Mouse (Mus musculus) embryonic facial prominence, embryonic 12.5 days (tissue): Measurements from ENCODE around the gene Specc1. TPM values are rescaled to one million over a fixed set of nuclear protein-coding genes. Genes with fewer than 3 reads are reported as not detected.

Experiments used
- ATAC-seq: fragments of 200-750 bp; cut with Nextera tagmentation; 2 replicates; pipeline ENCODE4 v1.8.0; 2017; ENCODE audit not compliant: insufficient number of reproducible peaks, insufficient read depth, low FRiP score, low TSS enrichment
- H3K27ac ChIP-seq: fragments of 300-500 bp; sonication (generic); 2 replicates; pipeline ENCODE4 v1.5.1; 2016; ENCODE audit warnings: mild to moderate bottlenecking
- H3K27me3 ChIP-seq: fragments of 300-500 bp; sonication (generic); 2 replicates; pipeline ENCODE4 v1.6.1; 2016; ENCODE audit warnings: mild to moderate bottlenecking, moderate library complexity
- H3K36me3 ChIP-seq: fragments of 300-500 bp; sonication (generic); 2 replicates; pipeline ENCODE4 v1.6.1; 2016; ENCODE audit warnings: mild to moderate bottlenecking
- H3K4me1 ChIP-seq: fragments of 300-500 bp; sonication (generic); 2 replicates; pipeline ENCODE4 v1.6.1; 2016
- H3K4me2 ChIP-seq: fragments of 300-500 bp; sonication (generic); replicated peaks from 2 replicates; pipeline ENCODE4 v1.6.1; 2016; ENCODE audit warnings: mild to moderate bottlenecking, moderate library complexity
- H3K4me3 ChIP-seq: fragments of 300-500 bp; sonication (generic); 2 replicates; pipeline ENCODE4 v1.5.1; 2016; ENCODE audit warnings: mild to moderate bottlenecking
- H3K9ac ChIP-seq: fragments of 300-500 bp; sonication (generic); 2 replicates; pipeline ENCODE4 v1.6.1; 2016; ENCODE audit warnings: mild to moderate bottlenecking, moderate library complexity
- H3K9me3 ChIP-seq: fragments of 300-500 bp; sonication (generic); 2 replicates; pipeline ENCODE4 v1.6.1; 2016; ENCODE audit warnings: mild to moderate bottlenecking, moderate library complexity
- WGBS: fragments of 180-500 bp; shearing (Covaris S2); methylation state at CpG from one replicate; pipeline ENCODE4 v1.1.7; 2016; 5-methylcytosine and 5-hydroxymethylcytosine counted together
- polyA plus RNA-seq: library from polyadenylated mRNA; unstranded; fragments of >200 nt; fragmentation: Nextera tagmentation; extraction: Ambion mirVana; gene quantifications from 2 replicates; pipeline ENCODE4 v1.2.1, GENCODE M21; 2016

Specc1 gene
- polyA plus RNA-seq, 1 experiment from 2014 or later = 16.8 TPM

DNA sequence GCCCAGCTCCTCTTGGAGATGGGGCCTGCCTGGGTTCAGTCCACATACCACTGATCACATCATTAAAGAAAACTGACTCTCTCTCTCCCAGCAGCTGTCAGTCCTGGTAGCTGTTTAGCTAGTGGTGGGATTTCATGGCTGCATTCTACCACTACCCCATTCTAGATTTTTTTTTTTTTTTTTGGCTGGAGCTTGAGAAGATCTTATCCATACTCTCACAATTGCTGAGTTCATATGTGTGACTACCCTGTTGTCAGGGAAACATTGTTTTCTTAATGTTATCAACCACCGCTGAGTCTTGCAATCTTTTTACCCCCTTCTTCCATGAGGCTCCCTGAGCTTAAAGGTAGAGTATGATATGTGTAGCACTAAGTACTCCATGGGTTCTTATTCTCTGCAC, 246.1 kb downstream of the Specc1 start:
- Histone ChIP-seq H3K4me2 (no peak overlapping the region), H3K36me3 (0 out of 2 replicates have a peak, but pooled peaks cover 4% of the 10 kb centered on the region), H3K9me3 (no peaks in the 10 kb centered on the region), H3K4me1 (no peaks in the 10 kb centered on the region), H3K9ac (no peak overlapping the region), H3K4me3 (no peak overlapping the region), H3K27me3 (no peaks in the 10 kb centered on the region), H3K27ac (no peak overlapping the region)
- WGBS = 93% methylated on average over 1 of the region's 1 CpGs
- ATAC-seq = no peak

DNA sequence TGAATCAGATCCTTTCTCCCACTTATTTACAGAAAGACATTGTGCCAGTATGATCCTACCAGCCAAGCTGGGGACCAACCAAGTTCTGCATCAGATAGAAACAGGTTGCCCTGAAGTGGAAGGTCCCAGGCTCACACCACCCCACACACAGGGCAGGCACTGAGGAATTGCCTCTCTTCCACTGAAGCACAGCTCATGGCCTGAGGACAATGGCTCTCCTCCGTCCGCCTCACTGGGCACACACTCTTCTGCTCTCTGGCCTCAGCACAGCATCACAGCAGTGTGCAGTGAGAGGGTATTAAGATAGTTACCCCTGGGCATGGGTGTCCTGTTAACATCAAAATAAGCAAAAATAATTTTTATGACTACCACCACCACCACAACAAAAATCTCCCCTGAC, 252.5 kb downstream of the Specc1 start:
- Histone ChIP-seq H3K4me3 (no peak overlapping the region), H3K4me1 (0 out of 2 replicates have a peak, but pooled peaks cover 5% of the 10 kb centered on the region), H3K9me3 (no peaks in the 10 kb centered on the region), H3K27ac (no peak overlapping the region), H3K4me2 (no peak overlapping the region), H3K36me3 (0 out of 2 replicates have a peak, but pooled peaks cover 9% of the 10 kb centered on the region), H3K27me3 (no peaks in the 10 kb centered on the region), H3K9ac (no peak overlapping the region)
- no peak for ATAC-seq
- 78% methylated on average over 2 of the region's 2 CpGs for WGBS

GRCm38 (mm10) chr11:62209891-62210290, 253.3 kb downstream of the Specc1 start:
- H3K27ac ChIP-seq = no peak overlapping the region
- WGBS = 48% methylated on average over 4 of the region's 4 CpGs
- no peaks in the 10 kb centered on the region for H3K27me3 ChIP-seq
- ATAC-seq = no peak
- H3K4me1 ChIP-seq = 0 out of 2 replicates have a peak, but pooled peaks cover 5% of the 10 kb centered on the region
- no peak overlapping the region for H3K4me2 ChIP-seq
- no peaks in the 10 kb centered on the region for H3K9me3 ChIP-seq
- no peak overlapping the region for H3K4me3 ChIP-seq
- H3K9ac ChIP-seq = no peak overlapping the region
- H3K36me3 ChIP-seq = 0 out of 2 replicates have a peak, but pooled peaks cover 9% of the 10 kb centered on the region

DNA sequence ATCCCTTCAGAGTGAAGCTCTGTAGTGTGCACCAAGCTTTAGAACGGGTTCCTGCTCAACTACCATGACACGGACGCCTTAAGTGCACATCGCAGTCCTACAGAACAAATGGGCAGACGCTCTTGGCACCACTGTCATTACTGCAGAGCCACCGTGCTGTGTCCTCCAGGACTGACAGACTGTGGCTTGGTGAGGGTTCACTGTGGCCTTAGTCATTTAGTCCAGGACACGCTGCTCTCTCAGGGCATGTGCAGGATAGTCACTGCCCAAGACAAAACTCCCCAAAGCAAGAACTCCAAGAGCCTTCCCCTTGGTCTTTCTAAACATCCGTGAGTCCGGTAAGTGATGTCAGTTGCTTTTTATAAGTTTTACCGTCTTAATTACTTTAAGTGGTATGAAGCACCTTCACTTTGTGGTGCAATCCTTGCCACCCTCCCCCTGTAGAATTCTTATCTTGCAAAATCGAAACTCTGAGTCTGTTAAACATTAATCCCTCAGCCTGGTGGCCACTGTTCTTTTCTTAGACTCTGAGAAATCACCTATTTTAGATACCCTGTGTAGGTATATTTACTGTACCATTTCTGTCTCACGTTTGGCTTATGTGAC, 256.9 kb downstream of the Specc1 start:
- 0 out of 2 replicates have a peak, but pooled peaks cover 5% of the 10 kb centered on the region for H3K4me1 ChIP-seq
- H3K9me3 ChIP-seq = no peaks in the 10 kb centered on the region
- no peaks in the 10 kb centered on the region for H3K27me3 ChIP-seq
- H3K36me3 ChIP-seq = no peaks in the 10 kb centered on the region
- WGBS = 92% methylated on average over 12 of the region's 12 CpGs
- H3K4me2 ChIP-seq = no peak overlapping the region
- no peak for ATAC-seq
- H3K4me3 ChIP-seq = no peak overlapping the region
- H3K27ac ChIP-seq = no peak overlapping the region
- no peak overlapping the region for H3K9ac ChIP-seq

- ATAC-seq = no peak
- Histone ChIP-seq H3K9me3 (no peaks in the 10 kb centered on the region), H3K4me3 (no peak overlapping the region), H3K4me1 (0 out of 2 replicates have a peak, but pooled peaks cover under 1% of the 10 kb centered on the region), H3K27me3 (no peaks in the 10 kb centered on the region), H3K9ac (no peak overlapping the region), H3K4me2 (no peak overlapping the region), H3K36me3 (no peaks in the 10 kb centered on the region), H3K27ac (no peak overlapping the region)
- 74% methylated on average over 2 of the region's 2 CpGs for WGBS
These were observed 258.5 kb downstream of the Specc1 start for GRCm38 (mm10) chr11:62215107-62215506.

DNA sequence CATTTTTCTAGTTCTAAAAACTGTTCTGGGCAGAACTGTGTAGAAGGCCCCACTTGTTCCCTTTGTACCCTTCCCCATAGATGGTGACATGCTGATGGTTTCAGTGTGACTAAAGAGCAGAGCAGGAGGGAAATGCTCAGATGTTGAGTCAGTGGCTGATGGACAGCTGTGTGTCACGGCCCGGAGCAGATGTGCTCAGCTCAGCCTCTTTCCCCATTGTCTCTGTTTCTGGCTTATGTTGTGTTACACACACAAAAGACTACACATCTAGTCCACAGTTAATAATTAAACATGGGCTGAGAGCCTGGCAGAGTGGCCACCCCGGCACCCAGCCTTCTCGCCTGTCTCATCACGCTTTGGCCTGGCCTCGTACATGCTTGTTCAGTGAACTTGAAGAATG, 261.2 kb downstream of the Specc1 start:
- Histone ChIP-seq H3K27ac (no peak overlapping the region), H3K4me2 (no peak overlapping the region), H3K27me3 (no peaks in the 10 kb centered on the region), H3K4me1 (no peaks in the 10 kb centered on the region), H3K9ac (no peak overlapping the region), H3K36me3 (no peaks in the 10 kb centered on the region), H3K9me3 (no peaks in the 10 kb centered on the region), H3K4me3 (no peak overlapping the region)
- ATAC-seq = no peak
- 74% methylated on average over 6 of the region's 6 CpGs for WGBS

DNA sequence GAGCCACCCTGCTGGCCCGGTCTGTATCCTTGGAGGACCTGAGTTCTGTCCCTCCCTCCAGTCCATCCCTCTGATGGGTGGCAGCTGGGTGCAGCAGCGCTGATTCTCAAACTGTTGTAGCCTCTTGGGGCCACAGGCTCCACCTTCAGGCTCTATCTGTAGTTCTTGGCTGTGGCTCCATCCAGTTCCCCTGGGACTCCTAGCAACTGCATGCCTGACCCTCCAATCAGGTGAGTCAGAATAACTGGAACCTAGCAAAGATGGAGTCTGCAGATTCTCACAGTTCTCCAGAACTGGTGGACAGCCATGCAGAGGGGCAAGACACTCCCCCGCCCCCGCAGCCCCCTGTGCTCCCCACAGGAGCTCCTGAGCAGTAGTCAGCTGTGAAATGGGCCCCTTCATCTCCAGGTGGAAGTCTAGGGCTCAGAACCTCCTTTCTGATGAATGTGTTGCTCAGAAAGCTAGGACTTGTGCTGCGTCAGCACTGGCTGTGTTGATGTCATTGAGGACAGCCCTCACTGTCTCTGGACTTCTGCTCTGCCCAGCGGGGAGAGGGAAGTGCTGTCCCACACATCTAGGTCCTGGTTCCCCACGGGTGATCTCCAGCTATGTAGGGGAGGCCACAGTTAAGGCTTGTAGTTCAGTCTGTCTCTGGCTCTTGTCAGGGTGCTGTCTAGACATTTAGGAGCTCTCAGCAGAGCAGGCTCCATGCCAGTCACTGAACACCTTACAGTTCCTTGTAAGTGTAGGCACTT, 264.4 kb downstream of the Specc1 start:
- Histone ChIP-seq H3K27me3 (no peaks in the 10 kb centered on the region), H3K27ac (no peak overlapping the region)
- WGBS = 76% methylated on average over 7 of the region's 7 CpGs

DNA sequence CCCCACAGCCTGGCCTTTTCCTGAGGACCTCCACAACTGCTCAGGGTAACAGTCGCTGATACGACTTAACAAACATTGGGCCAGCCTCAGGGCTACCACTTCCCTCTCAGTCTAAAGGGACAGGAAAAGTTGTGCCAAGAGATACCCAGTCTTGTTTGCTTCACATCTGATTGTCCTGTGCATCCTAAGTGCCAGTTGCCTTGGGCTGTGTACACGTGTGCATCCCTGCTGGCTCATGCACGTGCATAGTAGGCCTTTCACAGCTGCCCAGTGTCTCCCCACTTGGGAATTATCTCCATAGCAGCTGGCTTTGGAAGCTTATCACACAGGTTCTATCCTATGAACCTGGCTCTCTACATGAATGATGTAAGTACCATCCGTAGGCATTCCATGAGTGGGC, 266.9 kb downstream of the Specc1 start:
- H3K9me3 ChIP-seq = no peaks in the 10 kb centered on the region
- no peaks in the 10 kb centered on the region for H3K36me3 ChIP-seq
- no peaks in the 10 kb centered on the region for H3K4me1 ChIP-seq
- no peaks in the 10 kb centered on the region for H3K27me3 ChIP-seq
- WGBS = 83% methylated on average over 5 of the region's 5 CpGs
- ATAC-seq = no peak
- H3K9ac ChIP-seq = no peak overlapping the region
- no peak overlapping the region for H3K4me3 ChIP-seq
- H3K27ac ChIP-seq = no peak overlapping the region
- H3K4me2 ChIP-seq = no peak overlapping the region

More for the DNA sequence above, 264.4 kb downstream of the Specc1 start:
- no peak overlapping the region for H3K9ac ChIP-seq
- H3K4me3 ChIP-seq = no peak overlapping the region
- no peaks in the 10 kb centered on the region for H3K4me1 ChIP-seq
- no peaks in the 10 kb centered on the region for H3K36me3 ChIP-seq
- no peak for ATAC-seq
- no peaks in the 10 kb centered on the region for H3K9me3 ChIP-seq
- no peak overlapping the region for H3K4me2 ChIP-seq

- no peaks in the 10 kb centered on the region for H3K4me1 ChIP-seq
- no peak overlapping the region for H3K4me3 ChIP-seq
- no peaks in the 10 kb centered on the region for H3K9me3 ChIP-seq
- H3K36me3 ChIP-seq = no peaks in the 10 kb centered on the region
- 93% methylated on average over 7 of the region's 7 CpGs for WGBS
- H3K27me3 ChIP-seq = no peaks in the 10 kb centered on the region
- no peak overlapping the region for H3K4me2 ChIP-seq
- ATAC-seq = no peak
- H3K9ac ChIP-seq = no peak overlapping the region
- H3K27ac ChIP-seq = no peak overlapping the region
These were observed 267.4 kb downstream of the Specc1 start for GRCm38 (mm10) chr11:62223962-62224361.

- no peaks in the 10 kb centered on the region for H3K27me3 ChIP-seq
- no peak for ATAC-seq
- no peak overlapping the region for H3K4me3 ChIP-seq
- H3K4me1 ChIP-seq = no peaks in the 10 kb centered on the region
- H3K4me2 ChIP-seq = no peak overlapping the region
- H3K36me3 ChIP-seq = no peaks in the 10 kb centered on the region
- no peak overlapping the region for H3K9ac ChIP-seq
- WGBS = 62% methylated on average over 4 of the region's 4 CpGs
- no peaks in the 10 kb centered on the region for H3K9me3 ChIP-seq
- H3K27ac ChIP-seq = no peak overlapping the region
These were observed 268.2 kb downstream of the Specc1 start for GRCm38 (mm10) chr11:62224797-62225196.

GRCm38 (mm10) chr11:62240631-62241261, 284.2 kb downstream of the Specc1 start:
- no peak overlapping the region for H3K27ac ChIP-seq
- H3K27me3 ChIP-seq = no peaks in the 10 kb centered on the region
- H3K4me3 ChIP-seq = no peak overlapping the region
- H3K9ac ChIP-seq = no peak overlapping the region
- no peaks in the 10 kb centered on the region for H3K36me3 ChIP-seq
- ATAC-seq = no peak
- no peaks in the 10 kb centered on the region for H3K4me1 ChIP-seq
- no peaks in the 10 kb centered on the region for H3K9me3 ChIP-seq
- WGBS = 74% methylated on average over 12 of the region's 12 CpGs
- no peak overlapping the region for H3K4me2 ChIP-seq

DNA sequence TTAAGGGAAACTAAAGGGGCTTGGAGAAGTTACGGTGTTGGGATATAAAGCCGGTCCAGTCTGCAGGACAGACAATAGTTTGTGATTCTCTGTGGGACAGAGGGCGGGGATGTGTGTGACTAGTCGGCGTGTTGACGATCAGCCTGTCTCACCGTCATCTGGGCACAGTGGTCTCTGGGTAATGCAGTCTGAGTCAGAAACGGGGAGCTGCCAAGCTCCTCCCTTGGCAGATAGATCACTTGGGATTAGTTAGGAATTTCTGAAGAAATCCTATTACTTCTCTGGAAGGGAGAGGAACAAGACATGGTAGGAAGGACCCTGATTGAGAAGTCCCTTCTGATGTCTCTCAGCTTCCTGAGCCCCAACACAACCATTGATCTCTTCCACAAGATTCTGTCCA, 287.3 kb downstream of the Specc1 start:
- Histone ChIP-seq H3K27ac (no peak overlapping the region), H3K4me1 (no peaks in the 10 kb centered on the region; the same call in 1 of the 2 replicates), H3K36me3 (no peaks in the 10 kb centered on the region), H3K27me3 (no peaks in the 10 kb centered on the region), H3K4me3 (no peak overlapping the region), H3K9ac (no peak overlapping the region), H3K9me3 (no peaks in the 10 kb centered on the region), H3K4me2 (no peak overlapping the region)
- no peak for ATAC-seq
- 91% methylated on average over 8 of the region's 8 CpGs for WGBS
